Mouse (Mus musculus) midbrain, embryonic 14.5 days (tissue): ENCODE measurements at regions not wholly inside any gene's neighbourhood (a gene's known extent, or its start where the extent isn't known, plus 50 kb on each side); places are given as distances from the start of the nearest gene placed in this dataset.
A peak's percentile ranks its signal among the peaks of the same experiment; 100 is the strongest.

Experiments used
- ATAC-seq: fragments of 200-750 bp; cut with Nextera tagmentation; 2 replicates; pipeline ENCODE4 v1.8.0; 2017; ENCODE audit warnings: moderate number of reproducible peaks, moderate library complexity; ENCODE audit not compliant: low FRiP score, low TSS enrichment
- DNase-seq: peaks from one replicate; pipeline ENCODE4 v3.0.0-alpha.2; 2015
- H3K27ac ChIP-seq: fragments of 300-500 bp; sonication (generic); replicated peaks from 2 replicates; pipeline ENCODE4 v1.5.1; 2014; ENCODE audit warnings: mild to moderate bottlenecking, low read depth, low read length, moderate library complexity
- H3K27me3 ChIP-seq: fragments of 300-500 bp; sonication (generic); 2 replicates; pipeline ENCODE4 v1.6.1; 2014; ENCODE audit warnings: low read length, control low read depth, mixed read lengths; ENCODE audit not compliant: control insufficient read depth, insufficient read depth
- H3K36me3 ChIP-seq: fragments of 300-500 bp; sonication (generic); 2 replicates; pipeline ENCODE4 v1.6.1; 2014; ENCODE audit warnings: low read length, control low read depth; ENCODE audit not compliant: control insufficient read depth, insufficient read depth
- H3K4me1 ChIP-seq: fragments of 300-500 bp; sonication (generic); 2 replicates; pipeline ENCODE4 v1.6.1; 2014; ENCODE audit warnings: mild to moderate bottlenecking, antibody characterized with exemption, low read length, control low read depth; ENCODE audit not compliant: control insufficient read depth, insufficient read depth
- H3K4me2 ChIP-seq: fragments of 300-500 bp; sonication (generic); 2 replicates; pipeline ENCODE4 v1.6.1; 2014; ENCODE audit warnings: mild to moderate bottlenecking, low read length, moderate library complexity
- H3K4me3 ChIP-seq: fragments of 300-500 bp; sonication (generic); replicated peaks from 2 replicates; pipeline ENCODE4 v1.5.1; 2014; ENCODE audit warnings: low read depth, low read length
- H3K9ac ChIP-seq: fragments of 300-500 bp; sonication (generic); replicated peaks from 2 replicates; pipeline ENCODE4 v1.6.1; 2014; ENCODE audit warnings: mild to moderate bottlenecking, low read length, moderate library complexity
- H3K9me3 ChIP-seq: fragments of 300-500 bp; sonication (generic); 2 replicates; pipeline ENCODE4 v1.6.1; 2016; ENCODE audit warnings: low read length, control low read depth, mixed read lengths; ENCODE audit not compliant: control insufficient read depth
- whole genome bisulfite sequencing: fragments of 180-500 bp; shearing (Covaris S2); extraction: QIAGEN DNeasy Blood & Tissue Kit; methylation state at CpG from one replicate; pipeline ENCODE4 v1.1.7; 2014; 5-methylcytosine and 5-hydroxymethylcytosine counted together

DNA sequence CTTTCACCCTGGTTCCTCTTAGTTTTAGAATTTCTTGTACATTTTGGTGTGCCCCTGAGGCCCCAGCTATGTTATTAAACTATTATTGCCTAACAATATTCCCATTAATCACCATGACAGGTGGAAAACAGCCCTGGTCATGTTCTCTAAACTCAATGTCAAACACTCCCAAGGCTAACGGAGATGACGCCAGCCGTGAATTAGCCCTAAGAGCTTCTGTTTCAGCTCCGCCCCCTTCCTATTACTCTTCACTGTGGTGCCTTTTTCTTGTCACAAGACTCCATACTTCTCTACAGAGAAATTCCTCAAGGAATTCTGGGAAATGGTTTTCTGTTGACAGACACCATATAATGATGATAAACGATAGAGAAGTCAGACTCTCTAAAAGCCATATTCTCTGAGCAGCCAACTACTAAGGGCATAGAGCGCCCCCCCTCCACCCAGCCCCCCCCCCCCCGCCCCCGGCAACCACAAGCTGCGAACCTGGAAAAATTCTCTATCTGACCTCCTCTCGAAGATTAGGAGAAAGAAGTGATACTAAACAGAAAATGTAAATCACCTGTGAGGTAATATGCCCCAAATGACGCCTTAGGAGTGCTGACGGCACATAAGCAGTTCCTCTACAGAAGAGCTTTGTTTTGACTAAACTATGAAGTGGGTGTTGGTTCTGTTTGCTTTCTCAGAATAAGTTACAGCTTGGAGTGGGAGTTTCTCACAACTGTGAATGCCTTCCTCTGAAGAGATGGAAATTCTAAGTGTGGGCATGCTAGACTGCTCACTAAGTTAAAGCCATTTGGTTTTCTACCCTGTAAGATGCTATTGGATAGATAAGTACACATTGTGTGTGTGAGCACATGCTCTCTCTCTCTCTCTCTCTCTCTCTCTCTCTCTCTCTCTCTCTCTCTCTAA, 76.8 kb upstream of the Sfrp2 start:
- H3K9ac ChIP-seq, result no peak overlapping the region
- no peaks in the 10 kb centered on the region for H3K9me3 ChIP-seq
- no peak for ATAC-seq
- DNase-seq, result no peak
- no peaks in the 10 kb centered on the region for H3K4me1 ChIP-seq
- 83% methylated on average over 12 of the region's 12 CpGs for WGBS
- H3K27ac ChIP-seq, result no peak overlapping the region
- no peaks in the 10 kb centered on the region for H3K27me3 ChIP-seq
- H3K4me3 ChIP-seq, result no peak overlapping the region
- no peaks in the 10 kb centered on the region for H3K36me3 ChIP-seq
- no peak overlapping the region for H3K4me2 ChIP-seq

- 70% methylated on average over 5 of the region's 5 CpGs for WGBS
- DNase-seq, result no peak
Measured at GRCm38 (mm10) chr3:83694505-83694904, 71.6 kb upstream of the Sfrp2 start.

DNA sequence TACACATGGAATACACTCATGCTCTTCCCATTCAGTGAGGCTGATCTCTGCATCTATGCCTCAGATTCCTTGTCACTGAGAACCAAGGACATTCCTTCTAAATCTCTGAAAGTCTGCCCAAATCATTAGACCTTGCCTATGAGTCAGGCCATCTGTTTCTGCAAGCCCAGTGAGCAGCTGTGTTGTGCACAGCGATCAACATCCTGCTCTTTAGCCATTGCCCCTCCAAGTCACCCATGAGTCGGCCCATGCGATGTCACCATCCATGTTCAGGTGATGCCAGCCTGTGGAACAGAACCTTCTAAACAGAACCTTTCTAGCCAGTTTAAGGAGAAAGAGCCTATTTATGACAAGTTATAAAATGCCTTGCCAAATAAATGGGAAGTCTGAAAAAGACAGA, 66.4 kb upstream of the Sfrp2 start:
- Histone ChIP-seq H3K9me3 (no peaks in the 10 kb centered on the region), H3K4me1 (no peaks in the 10 kb centered on the region), H3K27ac (no peak overlapping the region), H3K9ac (no peak overlapping the region), H3K27me3 (no peaks in the 10 kb centered on the region), H3K4me3 (no peak overlapping the region), H3K36me3 (no peaks in the 10 kb centered on the region), H3K4me2 (no peak overlapping the region)
- DNase-seq (no peak), ATAC-seq (no peak)
- WGBS, result 98% methylated on average over 3 of the region's 3 CpGs

More at GRCm38 (mm10) chr3:83694505-83694904, 71.6 kb upstream of the Sfrp2 start:
- ATAC-seq, result no peak
- no peak overlapping the region for H3K27ac ChIP-seq
- H3K36me3 ChIP-seq, result no peaks in the 10 kb centered on the region
- H3K4me2 ChIP-seq, result no peak overlapping the region
- no peaks in the 10 kb centered on the region for H3K27me3 ChIP-seq
- no peak overlapping the region for H3K9ac ChIP-seq
- no peaks in the 10 kb centered on the region for H3K9me3 ChIP-seq
- no peaks in the 10 kb centered on the region for H3K4me1 ChIP-seq
- H3K4me3 ChIP-seq, result no peak overlapping the region

- no peak overlapping the region for H3K27ac ChIP-seq
- ATAC-seq, result peak; percentile 37; the same call in 1 of the 2 replicates
Measured at GRCm38 (mm10) chr3:83701075-83701474, 65.0 kb upstream of the Sfrp2 start.

DNA sequence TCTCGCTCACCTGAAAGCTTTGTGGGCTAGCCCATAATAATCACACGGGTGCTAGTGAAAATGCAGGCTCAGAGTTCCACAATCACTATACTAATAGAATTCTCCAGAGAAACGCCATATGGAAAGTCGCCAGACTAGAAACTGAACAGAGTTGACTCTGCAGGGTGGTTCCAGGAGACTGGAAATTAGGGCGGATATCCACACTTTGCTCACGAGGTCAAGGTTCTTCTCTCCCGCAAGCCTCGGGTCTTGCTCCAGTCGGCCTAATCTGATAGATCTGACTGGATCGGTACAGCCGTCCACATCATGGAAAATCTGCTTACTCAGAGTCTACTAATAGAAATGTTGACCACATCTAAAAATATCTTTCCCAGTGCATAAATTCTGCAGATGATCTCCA, 61.6 kb upstream of the Sfrp2 start:
- Histone ChIP-seq H3K9ac (no peak overlapping the region), H3K36me3 (no peaks in the 10 kb centered on the region), H3K9me3 (no peaks in the 10 kb centered on the region), H3K4me1 (no peaks in the 10 kb centered on the region), H3K27ac (no peak overlapping the region), H3K4me3 (no peak overlapping the region), H3K27me3 (no peaks in the 10 kb centered on the region), H3K4me2 (no peak overlapping the region)
- WGBS, result 93% methylated on average over 11 of the region's 11 CpGs
- no peak for DNase-seq
- ATAC-seq, result no peak

More at GRCm38 (mm10) chr3:83701075-83701474, 65.0 kb upstream of the Sfrp2 start:
- no peak overlapping the region for H3K4me2 ChIP-seq
- DNase-seq, result peak; percentile 55
- H3K4me3 ChIP-seq, result no peak overlapping the region
- no peaks in the 10 kb centered on the region for H3K27me3 ChIP-seq
- WGBS, result 52% methylated on average over 1 of the region's 1 CpGs
- no peaks in the 10 kb centered on the region for H3K4me1 ChIP-seq
- H3K9ac ChIP-seq, result no peak overlapping the region
- H3K9me3 ChIP-seq, result no peaks in the 10 kb centered on the region
- no peaks in the 10 kb centered on the region for H3K36me3 ChIP-seq

DNA sequence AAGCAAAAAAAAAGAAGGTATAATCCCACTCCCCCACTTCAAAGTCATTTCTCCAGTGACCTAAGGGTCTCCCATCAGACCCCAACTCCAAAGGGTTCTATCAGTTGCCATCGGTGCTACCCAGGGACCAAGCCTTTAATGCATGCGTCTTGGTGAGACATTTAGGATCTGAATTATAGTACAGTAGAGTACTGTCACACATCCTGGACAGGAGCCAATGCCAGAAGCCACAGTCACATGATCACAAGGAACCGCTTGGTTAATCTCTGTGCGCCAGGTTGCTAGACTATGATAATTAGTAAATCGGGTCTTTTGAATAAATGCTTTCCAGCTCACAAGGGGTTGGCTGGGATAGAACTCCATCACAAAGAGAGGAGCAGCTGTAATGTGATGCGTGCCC, 60.9 kb upstream of the Sfrp2 start:
- no peaks in the 10 kb centered on the region for H3K9me3 ChIP-seq
- no peaks in the 10 kb centered on the region for H3K27me3 ChIP-seq
- H3K4me1 ChIP-seq, result no peaks in the 10 kb centered on the region
- no peak overlapping the region for H3K4me3 ChIP-seq
- H3K9ac ChIP-seq, result no peak overlapping the region
- H3K4me2 ChIP-seq, result no peak overlapping the region
- WGBS, result 93% methylated on average over 6 of the region's 6 CpGs
- no peak for DNase-seq
- no peak for ATAC-seq
- H3K27ac ChIP-seq, result no peak overlapping the region
- no peaks in the 10 kb centered on the region for H3K36me3 ChIP-seq

- no peak for ATAC-seq
- Histone ChIP-seq H3K27me3 (no peaks in the 10 kb centered on the region), H3K4me3 (no peak overlapping the region), H3K9me3 (no peaks in the 10 kb centered on the region), H3K4me2 (no peak overlapping the region), H3K4me1 (no peaks in the 10 kb centered on the region), H3K9ac (no peak overlapping the region), H3K27ac (no peak overlapping the region), H3K36me3 (no peaks in the 10 kb centered on the region)
- WGBS, result 75% methylated on average over 13 of the region's 13 CpGs
- DNase-seq, result no peak
Measured at GRCm38 (mm10) chr3:83706531-83707243, 59.4 kb upstream of the Sfrp2 start.

- WGBS, result 85% methylated on average over 7 of the region's 7 CpGs
Measured at GRCm38 (mm10) chr3:83707278-83707677, 58.8 kb upstream of the Sfrp2 start.

More at GRCm38 (mm10) chr3:83707278-83707677, 58.8 kb upstream of the Sfrp2 start:
- Histone ChIP-seq H3K4me3 (no peak overlapping the region), H3K27ac (no peak overlapping the region), H3K9me3 (no peaks in the 10 kb centered on the region), H3K9ac (no peak overlapping the region), H3K4me2 (no peak overlapping the region), H3K4me1 (no peaks in the 10 kb centered on the region), H3K27me3 (no peaks in the 10 kb centered on the region), H3K36me3 (no peaks in the 10 kb centered on the region)
- DNase-seq (no peak), ATAC-seq (no peak)
